Mouse (Mus musculus): ENCODE data around the gene Retreg1.

Gene Retreg1

DNA sequence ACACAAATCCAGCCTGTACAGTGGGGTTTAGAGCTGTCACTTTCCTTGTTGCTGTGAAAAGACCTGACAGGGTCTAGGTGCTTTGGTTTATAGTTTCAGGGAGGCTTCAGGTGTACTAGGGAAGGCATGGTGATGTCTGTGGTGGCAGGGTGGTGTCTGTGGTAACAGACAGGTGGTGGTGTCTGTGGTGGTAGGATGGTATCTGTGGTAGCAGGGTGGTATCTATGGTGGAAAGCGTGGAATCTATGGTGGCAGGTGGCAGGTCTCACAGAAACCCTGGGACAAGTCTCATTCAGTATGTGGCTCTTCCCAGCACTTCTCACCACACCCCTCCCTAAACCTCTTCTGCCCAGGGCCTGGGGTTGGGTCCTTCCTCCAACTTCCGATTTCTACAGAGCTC is 8.7 kb upstream of the Retreg1 start:
- no peak for DNase-seq

DNA sequence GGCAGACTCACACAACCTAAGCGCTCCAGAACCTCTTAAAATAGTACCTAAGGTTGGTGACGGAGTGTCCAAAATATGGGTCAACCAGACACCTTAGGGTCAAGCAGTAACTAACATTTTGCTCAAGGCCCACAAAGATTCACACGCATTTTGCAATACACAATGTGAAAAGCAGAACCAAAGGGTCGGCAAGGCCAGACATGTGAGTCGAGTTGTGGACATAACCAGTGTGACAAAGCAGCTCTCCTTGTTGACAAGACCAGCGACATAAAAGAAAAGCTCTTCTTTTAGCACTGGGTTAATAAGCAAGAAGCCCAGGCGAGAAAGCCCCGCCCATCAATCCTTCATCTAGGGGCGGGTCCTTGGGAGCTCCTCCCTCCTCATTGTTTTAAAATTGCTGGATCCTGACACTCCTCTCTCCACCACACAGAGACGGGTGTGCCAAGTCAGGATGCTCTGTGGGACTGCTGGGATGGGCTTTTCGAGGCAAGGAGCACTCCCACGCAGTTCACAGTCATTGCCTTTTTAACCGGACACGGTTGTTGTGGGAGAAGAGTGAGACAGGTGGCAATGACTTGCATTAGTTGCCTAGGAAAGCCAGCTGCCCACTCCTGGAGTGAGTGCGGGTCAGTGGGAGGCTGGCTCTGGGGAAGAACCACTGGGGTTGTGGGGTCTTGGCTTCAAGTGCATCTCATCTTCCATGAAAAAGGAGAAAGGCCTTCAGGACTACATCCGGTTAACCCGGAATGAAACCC is 7.9 kb upstream of the Retreg1 start:
- DNase-seq: no peak

DNA sequence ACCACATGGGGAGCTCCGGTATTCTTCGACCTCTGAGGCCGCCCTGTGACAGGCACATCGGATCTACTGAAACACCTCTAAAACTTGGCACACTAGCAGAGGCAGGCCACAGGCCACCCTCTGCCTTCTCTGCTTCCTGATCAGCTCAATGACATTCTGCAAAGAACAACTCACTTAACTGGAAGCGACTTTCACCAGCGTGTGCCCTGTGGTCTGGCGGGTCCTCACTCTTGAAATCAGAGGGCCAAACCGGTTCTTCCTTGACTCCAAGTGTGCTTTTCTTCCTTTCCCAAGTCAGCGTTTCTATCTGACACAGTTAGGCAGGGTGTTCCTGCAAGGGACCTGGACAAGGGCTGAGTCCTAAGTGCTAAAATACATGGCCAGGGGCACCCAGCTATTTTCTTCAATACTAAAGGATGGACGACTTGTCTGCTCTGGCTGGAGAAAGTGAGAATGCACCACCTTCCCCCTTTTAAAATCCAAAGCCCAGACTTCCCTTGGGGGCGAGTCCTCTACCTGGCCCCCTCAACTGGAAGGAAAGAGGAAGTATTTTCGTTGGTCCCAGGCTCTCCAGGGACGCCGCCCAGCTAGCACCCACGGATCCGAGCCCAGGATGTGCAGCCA is 406 bp upstream of the Retreg1 start:
- no peak for DNase-seq

DNA sequence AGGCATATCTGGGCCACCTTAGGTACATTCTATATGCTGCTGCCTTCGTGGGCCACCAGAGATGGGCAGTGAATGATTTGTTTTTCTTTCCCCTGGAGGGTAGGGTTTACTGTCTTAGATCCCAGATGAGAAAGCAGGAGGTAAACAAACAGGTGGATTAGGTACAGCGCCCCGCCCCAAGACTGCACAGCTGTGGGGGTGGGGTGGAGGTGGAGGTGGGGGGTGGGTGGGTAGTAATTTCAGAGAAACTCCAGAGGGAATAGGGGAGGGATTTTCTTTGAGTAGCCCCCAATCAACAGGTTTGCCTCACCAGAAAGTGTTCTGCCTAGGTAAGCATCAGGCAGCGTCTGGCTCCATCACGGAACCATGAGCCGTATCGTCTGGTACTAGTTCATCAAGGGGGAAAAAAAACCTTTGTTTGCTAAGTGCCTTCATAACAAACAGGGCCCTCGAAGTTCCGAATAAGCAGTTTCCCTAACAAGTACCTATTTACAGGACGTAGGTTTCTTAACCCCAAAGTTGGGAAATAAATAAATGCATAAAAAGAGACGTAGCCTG is 1.1 kb downstream of the Retreg1 start:
- DNase-seq: no peak

DNA sequence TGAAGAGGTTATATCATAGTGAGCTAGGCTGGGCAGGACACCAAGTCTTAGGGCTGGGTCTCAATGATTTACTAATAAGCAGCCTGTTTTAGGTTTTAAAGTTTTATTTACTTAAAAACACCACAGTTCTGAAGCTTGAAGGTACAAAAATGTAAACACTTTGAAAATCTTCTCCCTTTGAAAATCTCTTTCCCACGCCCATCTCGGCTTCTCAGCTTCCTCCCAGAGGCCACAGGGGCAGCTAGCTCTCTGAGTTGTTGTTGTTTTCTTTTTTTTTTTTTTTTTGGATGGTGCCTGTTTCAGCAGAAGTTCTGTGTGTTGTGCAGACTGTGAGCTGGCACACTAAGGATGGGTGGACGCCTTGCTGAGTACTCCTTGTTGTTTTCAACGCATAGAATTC is 1.8 kb downstream of the Retreg1 start:
- DNase-seq: no peak

DNA sequence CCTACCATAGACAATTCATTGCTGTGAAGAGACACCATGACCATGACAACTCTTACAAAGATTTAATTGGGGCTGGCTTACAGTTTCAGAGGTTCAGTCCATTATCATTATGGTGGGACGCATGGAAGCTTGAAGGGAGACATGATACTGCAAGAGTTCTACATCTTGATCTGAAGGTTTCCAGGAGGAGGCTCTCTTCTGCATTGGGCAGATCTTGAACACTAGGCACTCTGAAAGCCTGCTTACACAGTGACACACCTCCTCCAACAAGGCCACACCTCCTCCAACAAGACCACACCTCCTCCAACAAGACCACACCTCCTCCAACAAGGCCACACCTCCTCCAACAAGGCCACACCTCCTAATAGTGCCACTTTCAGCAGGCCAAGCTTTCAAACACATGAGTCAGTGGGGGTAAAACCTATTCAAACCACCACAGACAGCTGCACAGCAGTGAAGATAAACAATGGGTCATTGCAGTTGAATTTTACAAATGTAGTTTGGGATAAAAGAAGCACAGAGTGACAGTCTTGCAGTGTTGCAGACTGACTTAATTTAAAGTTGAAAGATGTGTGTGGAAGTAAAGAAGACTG is 4.7 kb downstream of the Retreg1 start:
- no peak for DNase-seq

DNA sequence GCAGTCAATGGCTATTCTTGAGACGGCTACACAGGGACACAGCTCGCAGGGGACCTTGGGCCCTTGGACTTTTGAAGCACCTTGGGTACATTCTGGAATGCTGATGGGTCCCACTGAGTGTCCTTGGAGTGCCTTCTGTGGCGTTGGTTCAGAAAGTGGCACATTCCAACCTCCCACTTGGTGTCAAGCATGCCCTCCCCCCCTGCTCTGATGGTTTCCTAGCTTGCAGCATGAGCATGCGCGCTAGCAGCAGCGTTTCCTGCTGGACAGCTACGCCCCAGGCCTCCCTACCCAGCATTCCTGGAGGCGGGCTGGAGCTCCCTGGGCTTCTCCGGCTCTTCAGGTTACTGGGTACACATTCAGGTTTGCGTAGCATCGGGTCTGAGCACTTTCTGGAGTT is 7.6 kb downstream of the Retreg1 start:
- DNase-seq: no peak

DNA sequence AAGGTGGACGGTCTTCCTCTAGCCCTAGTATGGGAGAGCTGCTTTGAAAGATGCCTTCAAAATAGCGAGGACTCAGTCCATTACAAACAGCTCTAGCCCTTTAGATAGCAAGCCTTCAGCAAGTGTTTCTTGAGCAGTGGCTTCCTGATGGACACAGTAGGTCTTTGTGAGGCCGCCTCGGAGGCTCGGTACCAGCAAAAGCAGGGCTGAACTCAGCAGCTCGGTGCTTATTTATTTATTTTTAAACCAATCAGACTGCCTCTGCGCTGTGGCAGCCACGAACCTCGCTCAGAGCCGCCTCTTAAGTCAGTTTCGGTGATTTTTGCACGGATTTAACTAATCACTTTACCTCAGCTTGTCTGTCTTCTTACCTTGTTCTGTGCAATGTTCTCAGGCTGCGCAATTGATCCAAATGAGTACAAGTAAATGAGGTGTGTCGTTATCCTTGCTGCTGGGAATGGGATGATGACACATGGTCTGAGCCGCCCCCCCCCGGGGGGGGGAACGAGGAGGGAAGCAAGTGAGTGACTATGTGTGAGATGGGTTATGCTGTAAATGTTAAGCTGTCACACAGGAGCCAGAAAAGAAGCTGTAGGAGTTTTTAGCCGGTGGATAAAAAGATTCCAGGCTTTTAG is 11.4 kb downstream of the Retreg1 start:
- no peak for DNase-seq

DNA sequence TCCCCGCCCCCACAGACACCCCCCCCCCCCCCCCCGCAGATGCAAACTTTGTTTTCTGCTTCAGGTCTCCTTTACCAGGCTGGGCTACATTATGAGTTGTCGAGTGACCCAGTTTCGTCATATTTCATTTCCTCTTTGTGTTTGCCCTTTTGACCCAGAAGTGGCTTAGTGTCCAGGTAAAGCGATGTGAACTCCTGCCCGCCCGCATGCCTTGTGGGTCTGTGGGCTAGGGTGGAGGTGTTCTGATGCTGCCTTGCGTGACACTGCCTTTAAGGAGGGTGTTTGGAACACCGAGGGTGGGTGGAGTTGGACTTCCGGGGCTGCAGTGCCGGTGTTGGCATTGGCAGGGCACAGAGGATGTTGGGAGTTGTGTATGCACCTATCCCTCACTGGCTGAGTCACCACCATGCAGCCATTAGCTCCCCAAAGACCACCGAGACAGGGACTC is 15.7 kb downstream of the Retreg1 start:
- no peak for DNase-seq

DNA sequence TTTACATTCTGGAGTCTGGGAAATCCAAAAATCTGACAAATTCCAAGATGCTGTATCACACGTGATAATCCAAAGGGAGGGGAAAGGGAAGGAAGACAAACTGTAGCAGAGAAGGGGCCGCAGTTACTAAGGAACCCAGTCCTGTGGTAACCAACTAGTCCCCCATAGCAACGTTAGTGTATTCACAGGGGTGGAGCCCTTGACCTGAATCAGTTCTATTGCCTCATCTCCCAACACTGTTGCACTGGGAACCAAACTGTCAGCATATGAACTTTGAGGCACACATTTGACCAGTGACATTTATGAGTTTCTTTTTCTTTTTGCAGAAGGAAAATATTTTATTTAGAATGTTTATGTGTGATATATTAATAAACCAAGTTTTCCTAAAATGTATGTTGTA is 16.5 kb downstream of the Retreg1 start:
- no peak for DNase-seq

DNA sequence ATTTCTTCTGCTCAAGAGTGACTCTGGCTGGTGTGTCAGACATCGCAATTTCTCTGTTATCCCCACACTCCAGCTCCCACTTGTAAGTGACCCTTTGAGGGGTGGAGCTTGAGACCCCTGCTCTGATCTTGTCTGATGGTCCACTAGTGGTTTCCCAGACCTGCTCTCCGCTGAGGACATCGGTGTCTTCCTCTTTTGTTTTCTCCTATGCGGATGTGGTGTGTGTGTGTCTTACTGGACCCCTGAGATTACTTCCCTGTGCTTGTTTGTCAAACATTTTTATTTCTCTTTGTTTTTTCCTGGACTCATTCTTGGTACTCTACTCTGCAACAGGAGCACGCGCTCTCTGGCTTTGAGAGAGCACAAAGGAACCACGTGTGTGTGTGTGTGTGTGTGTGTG is 18.9 kb downstream of the Retreg1 start:
- DNase-seq: no peak

DNA sequence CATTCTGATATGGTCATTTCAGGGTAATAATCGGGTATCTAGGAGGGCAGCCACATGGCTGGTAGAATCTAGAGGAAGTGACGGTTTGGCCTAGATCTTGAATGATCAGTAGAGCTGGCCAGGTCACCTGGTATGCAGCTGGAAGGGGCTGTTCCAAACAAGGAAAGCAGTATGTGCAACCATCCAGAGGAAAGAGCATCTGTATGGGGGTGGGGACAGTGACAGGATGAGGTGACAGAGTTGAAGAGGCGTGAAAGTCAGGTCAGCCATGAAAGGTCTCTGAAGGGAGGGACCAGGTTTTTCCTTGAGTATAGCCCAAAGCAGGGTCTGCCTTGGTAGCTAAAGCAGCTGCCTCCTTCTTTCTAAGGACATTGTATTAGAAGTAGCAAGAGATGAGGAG is 22.6 kb downstream of the Retreg1 start:
- DNase-seq: no peak

DNA sequence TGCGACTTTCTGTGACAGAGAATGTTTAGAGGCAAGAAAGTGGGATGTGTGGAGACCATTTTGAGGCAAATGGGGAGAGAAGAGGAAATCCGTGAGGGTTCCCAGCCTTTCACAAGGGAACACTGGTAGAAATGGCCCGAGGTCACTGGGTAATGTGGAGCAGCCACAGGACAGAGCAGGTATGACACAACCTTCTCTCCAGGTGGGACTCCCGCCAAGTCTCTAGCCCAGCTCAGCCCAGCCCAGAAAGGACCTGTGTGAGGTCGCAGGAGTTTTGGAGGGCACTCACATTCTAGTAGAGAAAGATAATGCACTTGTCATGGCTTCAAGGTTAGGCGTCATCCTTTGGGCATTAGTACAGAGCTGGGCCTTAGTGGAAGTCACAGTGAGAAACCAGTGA is 23.1 kb downstream of the Retreg1 start:
- no peak for DNase-seq

DNA sequence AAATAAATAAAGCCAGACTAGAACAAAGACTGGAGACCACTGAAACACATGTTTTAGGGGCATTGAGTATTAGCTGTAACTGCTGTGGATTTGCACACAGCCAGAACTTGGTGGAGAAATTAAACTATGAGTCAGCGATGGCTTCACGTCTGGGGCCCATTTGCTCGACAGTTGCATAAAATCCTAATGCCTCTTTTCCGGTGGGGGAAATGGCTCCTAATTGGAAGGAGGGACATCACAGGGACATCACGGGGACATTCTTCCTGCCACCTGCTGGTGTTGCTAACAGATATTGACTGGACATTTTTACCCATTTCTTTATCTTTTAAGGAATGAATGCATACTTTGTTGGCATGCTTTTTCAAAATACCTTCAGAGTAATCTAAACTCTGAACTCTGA is 26.1 kb downstream of the Retreg1 start:
- no peak for DNase-seq

DNA sequence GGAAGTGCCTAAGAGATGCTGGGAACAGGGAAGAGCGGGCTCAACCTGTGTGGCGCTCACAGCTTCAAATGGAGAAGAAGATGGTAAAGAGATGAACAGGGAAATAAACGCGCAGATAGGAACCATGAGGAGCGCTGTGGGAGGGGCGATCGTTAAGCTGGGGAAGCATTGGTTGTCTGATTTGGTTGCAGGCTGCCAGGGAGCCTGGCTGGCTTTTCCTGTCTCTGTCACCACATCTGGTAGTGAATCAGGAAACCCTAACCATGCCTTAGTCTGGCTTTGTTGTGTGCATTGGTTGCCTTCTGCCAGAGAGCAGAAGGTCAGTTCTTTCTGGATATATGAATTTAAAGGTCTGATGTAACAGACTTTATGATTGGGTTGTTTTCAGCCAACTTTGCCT is 28.5 kb downstream of the Retreg1 start:
- no peak for DNase-seq

DNA sequence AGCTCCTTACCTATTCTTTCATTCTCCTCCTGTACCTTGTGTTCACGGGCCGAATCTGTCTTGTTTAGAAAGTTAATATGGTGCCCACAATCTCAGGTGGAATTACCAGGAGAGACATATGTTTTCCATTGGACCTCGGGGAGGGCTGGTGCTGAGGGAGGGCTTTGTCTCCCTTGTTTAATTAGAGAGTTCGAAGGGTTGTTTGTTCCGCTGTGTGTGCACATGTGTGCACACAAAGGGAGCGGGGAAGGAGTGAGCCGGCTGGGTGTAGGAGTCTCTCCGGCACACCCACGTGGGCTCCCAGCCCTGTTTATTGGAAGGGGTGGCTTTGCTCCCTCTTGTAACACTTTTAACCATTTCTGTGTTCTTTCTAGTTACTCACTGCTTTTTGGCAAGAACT is 29.1 kb downstream of the Retreg1 start:
- no peak for DNase-seq

DNA sequence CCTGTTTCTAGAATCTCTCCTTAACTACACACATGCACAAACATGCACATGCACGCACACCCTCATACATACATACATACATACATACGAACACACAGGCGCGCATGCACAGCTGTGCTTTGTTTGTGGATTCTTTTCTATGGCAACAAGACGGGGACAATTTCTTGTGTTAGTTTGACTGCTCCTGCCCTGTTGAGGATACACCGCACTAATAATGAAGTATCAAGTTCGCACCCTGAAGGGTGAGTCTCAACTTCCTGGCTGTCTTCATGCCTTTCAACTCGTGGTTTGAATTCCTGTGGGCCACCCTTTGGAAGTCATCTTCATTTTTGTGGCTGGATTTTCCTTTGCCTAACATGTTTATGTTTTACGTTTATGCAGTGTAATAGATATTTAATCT is 29.7 kb downstream of the Retreg1 start:
- no peak for DNase-seq

DNA sequence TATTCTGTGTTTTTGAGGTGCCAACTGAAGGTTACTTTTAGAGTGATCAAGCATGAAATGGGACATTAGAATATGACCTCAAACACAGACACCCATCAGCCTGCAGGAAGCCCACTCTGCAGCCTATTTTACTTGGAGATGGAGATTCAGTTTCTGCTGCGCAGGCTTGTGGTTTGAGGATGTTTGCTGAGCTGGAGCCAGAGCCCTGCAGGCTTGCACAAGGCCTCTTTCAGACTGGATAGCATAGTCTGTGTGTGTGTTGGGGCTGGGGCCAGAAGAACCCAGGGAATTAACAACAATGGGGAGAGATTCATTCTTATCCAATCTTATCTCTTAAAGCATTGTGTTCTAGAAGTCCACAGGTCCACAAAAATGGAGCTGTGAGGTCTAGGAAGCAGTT is 30.6 kb downstream of the Retreg1 start:
- DNase-seq: no peak

DNA sequence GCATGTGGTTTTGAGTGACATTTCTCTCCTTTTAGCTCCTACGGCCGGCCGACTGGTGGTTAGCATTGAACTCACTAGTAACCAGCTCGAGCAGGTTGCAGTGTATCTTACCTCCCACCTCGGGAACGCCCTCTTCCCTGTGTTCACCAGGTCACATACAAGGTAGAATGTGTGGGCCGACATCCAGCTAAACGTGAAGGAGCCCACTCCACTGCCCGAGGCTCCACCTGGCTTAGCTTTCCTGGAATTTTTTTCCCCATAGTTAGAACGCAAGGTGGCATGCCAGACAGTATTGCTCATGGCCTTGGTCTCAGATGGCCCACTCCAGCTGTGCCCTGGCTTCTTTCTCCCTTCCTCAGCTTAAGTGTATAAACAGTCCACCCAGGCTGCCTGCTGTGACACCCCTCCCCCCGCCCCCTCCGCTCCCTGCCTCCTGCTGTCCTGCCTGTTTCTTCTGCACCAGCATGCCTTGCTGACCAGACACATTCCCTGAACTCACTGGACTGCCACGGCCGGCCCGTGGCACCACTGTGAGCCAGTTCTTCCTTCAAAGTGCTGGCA is 33.7 kb downstream of the Retreg1 start:
- DNase-seq: no peak

DNA sequence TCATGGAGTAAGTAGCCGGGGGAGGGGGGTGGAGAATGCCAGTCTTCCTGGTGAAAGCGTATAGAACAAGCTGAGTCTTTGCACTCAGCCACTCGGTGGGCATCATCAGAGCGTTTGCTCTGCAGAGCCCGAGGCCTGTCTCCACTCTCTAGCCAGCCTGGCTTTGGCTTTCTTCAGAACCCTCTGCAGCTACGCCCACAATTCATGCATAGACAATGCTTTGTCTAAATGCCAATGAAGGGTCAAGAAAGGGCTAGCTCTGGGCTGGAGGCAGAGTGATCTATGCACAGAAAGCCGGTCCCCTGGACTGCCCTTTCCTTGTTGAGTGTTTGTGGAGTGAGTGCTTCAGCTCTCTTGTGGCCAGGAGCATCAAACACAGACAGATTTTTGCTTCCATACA is 34.8 kb downstream of the Retreg1 start:
- no peak for DNase-seq

DNA sequence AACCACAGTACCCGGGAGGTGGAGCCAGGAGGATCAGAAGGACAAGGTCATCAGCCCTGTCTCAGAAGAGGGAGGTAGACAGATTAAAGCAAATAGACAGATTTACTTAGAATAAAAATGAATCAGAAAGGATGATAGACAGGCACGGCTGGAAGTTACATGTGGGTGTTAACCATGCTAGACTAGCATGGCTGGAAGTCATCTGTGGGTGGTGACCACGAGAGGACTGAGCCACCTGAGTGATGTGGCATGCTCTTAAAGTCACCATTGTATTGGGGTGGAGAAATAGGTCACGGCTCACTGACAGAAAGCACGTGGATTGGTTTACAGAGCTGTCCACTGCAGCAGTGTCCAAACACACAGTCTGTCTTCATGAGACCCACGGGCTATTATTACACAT is 36.2 kb downstream of the Retreg1 start:
- no peak for DNase-seq

DNA sequence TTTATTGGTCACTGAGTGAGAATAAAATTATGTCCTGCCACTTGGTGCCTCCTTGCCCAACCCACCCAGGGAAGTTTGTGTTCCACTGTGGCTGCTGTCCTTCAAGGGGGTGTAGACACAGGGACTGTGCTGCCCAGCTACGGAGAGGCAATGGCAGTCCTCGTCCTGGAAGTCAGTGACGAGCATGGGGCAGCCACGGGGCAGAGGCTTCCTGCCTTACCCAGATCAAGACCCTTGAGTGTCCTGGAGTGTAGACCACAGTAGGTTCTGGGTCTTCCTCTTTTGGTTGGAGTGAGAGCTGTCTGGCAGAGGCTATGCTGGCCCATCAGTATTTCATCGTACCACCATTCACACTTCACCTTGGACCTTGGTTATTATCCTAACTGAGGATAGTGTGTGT is 37.2 kb downstream of the Retreg1 start:
- DNase-seq: no peak

DNA sequence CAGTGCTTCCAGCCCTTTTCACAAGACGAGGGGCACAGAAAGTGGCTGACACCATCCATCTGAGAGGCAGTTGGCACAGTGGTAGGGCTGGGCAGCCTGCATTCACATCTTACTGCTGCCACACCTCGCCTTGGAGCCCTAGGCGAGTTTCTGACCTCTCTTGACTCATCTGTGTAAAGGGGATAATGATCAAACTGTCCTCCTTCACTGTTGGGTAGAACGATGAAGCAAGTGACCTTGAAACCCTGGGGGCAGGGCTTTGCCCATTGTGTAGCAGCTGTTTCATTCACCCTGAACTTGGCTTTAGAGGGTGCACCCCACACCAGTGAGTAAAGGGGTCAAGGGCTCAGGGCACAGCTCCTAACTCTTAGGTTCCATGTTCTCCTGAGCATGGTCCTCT is 39.0 kb downstream of the Retreg1 start:
- DNase-seq: no peak

Data from cerebellum, postnatal 36 days (tissue).